Mouse (Mus musculus) heart, adult 18-20 months (tissue): ENCODE results near the gene Ankrd44. TPM values are rescaled to one million over a fixed set of nuclear protein-coding genes. Genes with fewer than 3 reads are reported as not detected.

Experiments used
- DNase-seq, 2 experiments: peaks; one replicate each; pipeline ENCODE4 v3.0.0; 2021 to 2022; ENCODE audit warnings: mixed read lengths in 1 of 2
- total RNA-seq, 2 experiments: library from RNA; stranded (reverse); gene quantifications; 2 replicates each; pipeline ENCODE4 v1.2.3; 2021

Gene Ankrd44
- total RNA-seq, 2 experiments from 2014 or later, result 7.5 to 15.7 TPM

GRCm38 (mm10) chr1:54923366-54924308, 2.5 kb downstream of the Ankrd44 start:
- peak in 1 of 2 experiments; percentile 35 for DNase-seq

DNA sequence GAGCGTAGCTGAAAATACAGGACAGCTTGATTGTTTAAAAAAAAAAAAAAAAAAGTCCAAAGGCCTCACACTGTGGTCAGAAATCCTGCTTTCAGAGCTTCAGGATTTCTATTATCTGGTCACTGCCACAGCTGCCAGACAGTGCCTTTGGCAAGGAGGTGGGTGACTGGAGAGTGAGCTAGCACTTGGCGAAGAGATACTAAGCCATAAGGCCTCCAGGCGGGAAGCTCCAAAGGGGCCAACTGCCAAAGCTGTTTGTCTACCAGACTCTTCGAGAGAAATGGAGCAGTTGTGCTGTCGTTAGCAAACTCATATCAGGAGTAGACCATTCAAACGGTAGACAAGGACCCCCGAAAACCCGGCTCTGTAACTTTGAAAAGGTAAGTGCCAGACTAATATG, 3.5 kb downstream of the Ankrd44 start:
- DNase-seq, result no peak

GRCm38 (mm10) chr1:54922025-54922574, 4.1 kb downstream of the Ankrd44 start:
- no peak for DNase-seq

GRCm38 (mm10) chr1:54920132-54920531, 6.1 kb downstream of the Ankrd44 start:
- DNase-seq, result no peak

- DNase-seq, result no peak
These were observed 9.7 kb downstream of the Ankrd44 start for GRCm38 (mm10) chr1:54916456-54916855.

- no peak for DNase-seq
These were observed 11.8 kb downstream of the Ankrd44 start for GRCm38 (mm10) chr1:54914387-54914786.

GRCm38 (mm10) chr1:54913379-54913873, 12.8 kb downstream of the Ankrd44 start:
- DNase-seq, result no peak

- no peak for DNase-seq
These were observed 13.2 kb downstream of the Ankrd44 start for GRCm38 (mm10) chr1:54913063-54913335.

DNA sequence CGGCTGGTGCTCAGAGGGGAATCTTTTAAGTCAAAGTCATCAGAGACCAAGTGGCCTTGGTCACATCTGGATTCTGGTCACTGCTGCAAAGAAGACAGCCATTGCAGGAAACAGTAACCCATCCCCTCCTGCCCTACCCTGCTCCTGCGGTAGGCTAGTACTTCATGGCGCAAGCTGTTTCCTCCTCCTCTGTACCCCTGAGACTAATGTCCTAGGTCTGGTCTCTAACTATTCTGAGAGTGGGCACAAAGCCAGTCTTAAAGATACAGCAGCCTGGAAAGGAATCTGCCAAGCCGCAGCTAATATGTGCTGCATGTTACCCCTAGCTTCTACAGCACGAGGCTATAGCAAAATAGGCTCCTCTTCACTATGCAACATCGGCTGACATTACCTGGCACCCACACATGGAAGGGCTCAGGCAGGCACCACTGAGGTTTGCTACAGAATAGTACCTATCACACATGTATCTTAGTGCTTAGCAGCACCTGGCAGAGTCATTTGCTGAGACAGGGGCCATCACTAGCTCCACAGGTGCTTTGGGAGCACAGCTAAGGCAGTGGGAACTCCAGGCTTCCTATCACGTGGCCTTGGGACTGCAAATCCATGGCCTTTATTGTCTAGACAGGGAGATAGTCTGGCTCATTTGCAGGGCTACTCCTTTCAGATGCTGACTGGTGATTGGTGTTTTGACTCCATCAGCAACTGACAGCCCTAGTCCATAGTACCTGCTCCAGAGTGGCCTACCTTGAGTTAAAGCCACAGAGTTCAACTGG, 13.7 kb downstream of the Ankrd44 start:
- peak; percentile 71 to 81 for DNase-seq

DNA sequence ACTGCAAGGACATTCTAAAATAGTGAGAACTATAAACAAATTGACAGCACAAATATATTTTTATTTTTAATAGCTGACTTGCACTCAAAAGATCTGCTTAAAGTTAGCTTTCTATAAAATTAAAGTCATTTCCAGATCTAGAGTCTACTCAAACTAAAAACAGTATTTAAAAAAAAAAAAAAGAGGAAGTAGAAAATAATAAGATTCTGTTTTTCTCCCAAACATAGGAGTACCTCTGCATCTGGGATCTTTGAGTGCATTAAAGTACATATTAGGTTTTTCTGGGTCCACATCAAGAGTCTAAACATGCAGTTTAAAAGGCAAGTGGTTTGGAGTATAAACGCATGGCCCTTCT, 15.0 kb downstream of the Ankrd44 start:
- no peak for DNase-seq

DNA sequence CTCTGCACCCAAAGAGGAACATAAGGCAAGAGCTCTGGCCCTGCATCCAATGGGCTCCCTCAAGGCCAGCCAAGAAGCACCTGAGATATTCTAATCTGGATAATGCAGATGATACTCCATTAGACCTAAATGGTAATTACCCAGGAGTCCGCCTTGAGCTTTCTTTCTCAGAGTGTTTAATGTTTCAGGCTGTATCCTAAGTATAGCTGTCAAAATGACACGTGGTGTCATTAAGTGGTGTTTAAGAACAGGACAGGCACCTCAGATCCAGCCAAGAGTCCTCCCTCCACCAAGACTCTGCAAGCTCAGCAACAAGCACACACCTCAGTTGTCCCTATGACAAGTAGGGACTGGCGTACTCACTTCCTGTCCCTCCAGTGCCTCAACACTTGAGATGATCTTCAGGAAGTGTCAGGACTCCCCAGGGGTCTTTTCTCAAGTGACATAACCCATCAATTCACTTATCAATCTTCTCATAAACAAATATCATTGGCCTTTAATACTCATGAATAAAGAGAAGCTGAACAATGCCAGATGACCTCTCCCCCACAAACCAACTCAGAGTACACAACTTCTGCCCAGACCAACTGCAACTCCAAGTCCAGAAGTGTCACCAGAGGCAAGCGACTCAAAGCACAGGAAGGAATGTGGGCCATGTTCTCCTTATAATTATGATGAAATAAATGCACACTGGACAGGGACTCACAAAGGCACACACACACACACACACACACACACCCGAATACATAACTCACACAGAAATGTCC, 15.5 kb downstream of the Ankrd44 start:
- no peak for DNase-seq

DNA sequence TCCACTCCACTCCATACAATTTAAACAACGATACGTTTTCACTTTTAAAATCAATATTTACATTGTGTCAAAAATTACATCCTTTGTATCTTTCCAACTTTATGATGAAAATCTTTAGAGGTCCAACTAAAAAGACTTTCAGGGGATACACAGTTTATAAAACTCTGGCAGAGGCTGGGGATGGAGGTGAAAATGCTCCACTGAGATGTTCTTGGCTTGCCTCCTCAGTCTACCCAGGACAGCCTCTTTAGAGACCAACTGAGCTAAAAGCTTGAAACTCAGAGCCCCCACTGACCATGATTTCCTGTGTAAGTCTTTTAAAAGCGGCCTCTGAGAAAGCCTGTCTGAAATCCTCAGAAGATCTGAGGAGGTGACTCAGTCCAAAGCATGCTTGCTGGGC, 17.4 kb downstream of the Ankrd44 start:
- DNase-seq, result no peak

DNA sequence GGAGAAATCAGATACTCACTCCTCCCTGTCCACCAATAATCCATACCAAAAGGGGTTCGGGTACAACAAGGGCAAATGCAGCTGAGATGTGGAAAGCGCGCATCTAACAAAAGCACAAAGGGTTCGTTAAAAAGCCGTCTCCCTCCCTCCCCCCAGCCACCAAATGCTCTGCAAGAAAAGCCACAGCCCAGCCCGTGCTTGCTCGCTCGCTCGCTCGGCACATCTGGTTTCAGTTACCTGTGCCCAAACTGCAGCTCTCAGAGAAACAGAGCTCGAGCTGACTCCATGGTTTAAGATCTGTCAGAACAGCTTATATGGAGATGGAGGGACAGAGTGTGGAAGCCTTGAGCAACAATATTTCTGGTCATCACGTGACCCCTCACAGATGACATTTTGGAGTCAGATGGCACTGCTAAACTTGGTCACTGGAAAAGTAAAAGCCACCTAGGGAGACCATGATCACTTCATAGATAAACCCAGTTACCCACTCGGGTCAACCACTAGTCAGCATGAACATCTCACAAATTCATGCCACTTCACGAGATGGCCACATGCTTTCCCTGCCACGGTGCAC, 19.0 kb downstream of the Ankrd44 start:
- no peak for DNase-seq

DNA sequence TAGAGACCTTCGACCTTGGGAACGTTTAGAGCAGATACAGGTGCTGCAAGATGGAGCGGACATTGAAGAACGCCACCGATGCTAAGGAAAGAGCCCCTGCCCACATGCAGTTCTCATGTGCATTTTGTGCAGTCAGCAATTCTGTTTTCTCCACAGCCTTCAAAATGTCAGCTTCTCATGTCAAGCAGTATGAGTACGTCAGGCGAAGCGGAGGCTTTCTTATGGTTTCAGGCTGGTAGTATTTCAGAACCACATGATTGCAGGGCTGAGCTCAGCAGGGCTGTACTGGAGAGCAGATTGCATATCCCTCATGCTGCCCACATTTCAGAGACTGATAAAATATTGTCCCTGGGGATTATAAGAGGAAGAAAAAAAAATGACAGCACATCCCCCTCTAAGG, 19.9 kb downstream of the Ankrd44 start:
- no peak for DNase-seq

GRCm38 (mm10) chr1:54905632-54906031, 20.6 kb downstream of the Ankrd44 start:
- DNase-seq, result no peak

GRCm38 (mm10) chr1:54904165-54904564, 22.0 kb downstream of the Ankrd44 start:
- no peak for DNase-seq

DNA sequence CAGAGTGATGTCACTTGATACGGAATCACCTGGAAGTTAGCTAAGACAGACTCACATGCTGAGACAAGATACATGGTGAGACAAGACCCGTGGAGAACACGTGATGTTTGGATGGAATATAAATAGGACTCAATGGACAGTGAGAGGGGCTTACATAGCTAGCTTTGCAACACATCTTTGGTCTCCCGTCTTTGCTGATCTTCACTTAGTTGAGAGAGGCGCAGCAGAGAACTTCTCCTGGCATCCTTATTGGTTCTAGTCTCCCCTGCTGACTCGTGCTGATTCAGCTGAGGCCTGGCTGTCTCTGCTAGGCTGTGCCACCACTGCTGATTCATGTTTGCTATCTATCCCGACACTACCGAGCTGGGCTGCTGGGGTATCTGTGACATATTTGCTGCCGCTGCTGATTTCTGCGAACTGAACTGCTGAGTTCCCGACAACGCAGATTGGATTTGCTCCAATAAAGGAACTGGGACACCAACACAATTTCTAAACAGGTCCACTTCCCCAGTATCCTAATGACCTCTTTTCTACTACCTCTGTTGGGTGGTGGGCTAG, 23.4 kb downstream of the Ankrd44 start:
- peak in 1 of 2 experiments; percentile 55 for DNase-seq

DNA sequence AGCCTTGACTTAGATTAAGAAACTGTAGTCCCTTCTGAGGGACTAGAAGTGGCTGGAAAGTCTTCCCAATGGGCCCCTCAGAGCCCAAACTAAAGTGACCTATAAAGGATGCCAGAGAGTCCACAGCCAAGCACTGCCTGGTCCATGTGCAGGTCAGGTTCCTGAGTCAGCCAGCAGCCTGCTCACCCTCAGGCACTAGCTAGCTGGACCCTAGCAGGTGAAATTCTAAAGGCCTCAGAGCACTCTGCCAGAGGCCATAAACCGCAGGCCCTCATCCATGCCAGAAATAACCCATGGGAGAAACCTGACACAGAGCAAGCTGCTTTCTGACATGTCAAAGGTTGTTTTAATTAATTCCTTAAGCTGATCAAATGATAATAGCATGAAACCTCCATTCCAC, 25.1 kb downstream of the Ankrd44 start:
- no peak for DNase-seq

DNA sequence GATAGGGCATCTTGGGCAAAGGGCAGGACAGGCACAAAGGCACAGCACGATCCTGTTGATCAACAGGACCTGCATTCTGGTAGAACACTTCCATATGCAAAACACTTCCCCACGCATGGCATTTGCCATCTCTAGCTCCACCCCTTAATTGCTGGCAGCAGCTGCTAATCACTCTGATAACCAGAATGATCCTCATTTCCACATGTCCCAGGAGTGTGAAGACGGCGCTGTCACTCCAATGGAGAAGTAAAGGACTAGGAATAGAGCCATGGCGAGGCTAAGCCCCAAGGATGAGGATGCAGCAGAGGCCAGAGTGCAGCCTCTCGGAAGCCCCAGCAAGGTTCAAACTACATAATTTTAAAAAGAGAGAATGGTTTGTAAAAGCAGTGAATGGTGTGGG, 26.9 kb downstream of the Ankrd44 start:
- no peak for DNase-seq

DNA sequence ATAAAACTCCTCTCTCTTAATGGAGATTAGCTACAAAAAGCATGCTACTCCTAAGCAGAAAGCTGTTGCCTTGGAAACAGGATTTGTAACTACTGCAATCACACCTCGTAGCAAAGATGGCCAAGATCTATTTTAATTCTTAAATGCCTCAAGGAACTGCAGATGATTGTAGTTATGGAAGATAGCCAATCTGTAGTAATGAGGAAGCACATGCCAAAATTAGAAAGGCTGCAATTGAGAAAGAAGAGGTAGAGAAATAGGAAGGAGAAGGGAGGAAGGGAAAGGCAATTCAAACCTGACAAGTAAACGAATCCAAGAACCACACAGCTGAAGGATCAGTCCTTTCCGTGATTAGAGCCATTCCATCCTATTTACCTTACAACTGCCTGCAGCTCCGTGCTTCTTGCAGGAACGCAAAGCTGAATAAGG, 27.5 kb downstream of the Ankrd44 start:
- no peak for DNase-seq

DNA sequence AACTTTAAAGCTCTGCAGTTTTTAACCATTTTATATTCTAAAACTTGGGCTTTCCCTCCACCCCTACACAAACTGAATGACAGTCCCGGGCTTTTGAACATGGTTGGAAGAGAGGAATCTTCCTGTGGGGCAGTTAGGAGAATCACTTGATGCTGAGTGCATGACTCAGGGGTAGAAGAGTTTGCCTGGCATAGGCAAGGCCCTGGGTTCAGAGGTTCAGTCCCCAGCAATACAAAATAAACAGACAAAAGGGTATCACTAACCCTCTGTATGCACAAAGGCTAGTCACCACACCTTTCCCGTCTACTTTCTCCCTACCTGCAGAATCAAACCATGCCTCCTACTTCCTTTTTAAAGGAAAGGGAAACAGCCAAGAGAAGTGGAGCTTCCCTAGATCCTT, 28.5 kb downstream of the Ankrd44 start:
- DNase-seq, result no peak
